Mouse (Mus musculus) E14TG2a.4 (cell line): ENCODE data around the gene Atp8a2.

Experiments used
- CTCF ChIP-seq: conservative IDR thresholded peaks from 2 replicates; pipeline ENCODE4 v1.5.1; 2014; ENCODE audit warnings: low read length
- NANOG ChIP-seq: IDR thresholded peaks from 2 replicates; pipeline ENCODE4 v1.6.1; 2014; ENCODE audit warnings: borderline replicate concordance, low read length, mixed read lengths
- POU5F1 ChIP-seq: IDR thresholded peaks from 2 replicates; pipeline ENCODE4 v1.6.1; 2014; ENCODE audit warnings: low read length, borderline replicate concordance

DNA sequence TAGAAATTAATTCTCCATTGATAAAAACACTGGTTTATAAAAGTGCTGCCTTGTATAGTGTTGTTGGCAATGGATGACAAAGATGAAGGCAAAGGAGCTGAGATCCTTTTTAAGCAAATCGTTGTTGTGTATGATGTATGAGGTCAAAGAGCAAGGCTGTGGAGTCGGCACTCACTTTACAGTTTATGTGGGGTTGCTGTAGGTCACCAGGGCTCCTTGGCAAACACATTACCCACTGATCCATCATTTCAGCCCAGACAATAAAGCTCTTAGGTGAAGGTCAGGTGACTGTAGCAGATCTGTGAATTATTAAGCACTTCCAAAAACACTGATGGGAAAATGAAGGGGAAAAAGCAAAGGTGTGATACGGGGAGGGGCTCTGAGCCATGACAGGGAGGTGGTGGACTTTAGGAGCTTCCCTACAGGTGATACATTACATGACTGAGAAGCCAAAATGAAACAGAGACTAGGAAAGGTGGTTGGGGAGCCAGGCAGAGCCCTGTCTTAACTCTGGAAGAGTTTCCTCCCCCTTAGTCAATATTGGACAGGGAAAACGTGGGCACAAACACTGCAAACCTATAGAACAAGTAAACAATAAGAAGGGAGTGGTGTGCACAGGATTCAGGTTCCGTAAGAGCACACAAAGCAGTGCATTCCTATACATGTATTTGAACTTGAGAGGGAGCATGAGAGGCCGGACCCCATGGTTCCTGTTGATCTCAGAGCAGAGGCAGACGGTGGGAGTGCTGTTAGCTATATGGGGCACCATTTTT lies 389.3 kb downstream of the Atp8a2 start:
- TF ChIP-seq POU5F1 (no peak), CTCF (no peak), NANOG (no peak)
